Mouse (Mus musculus): ENCODE data around the gene Vmn1r229.

Vmn1r229 gene

DNA sequence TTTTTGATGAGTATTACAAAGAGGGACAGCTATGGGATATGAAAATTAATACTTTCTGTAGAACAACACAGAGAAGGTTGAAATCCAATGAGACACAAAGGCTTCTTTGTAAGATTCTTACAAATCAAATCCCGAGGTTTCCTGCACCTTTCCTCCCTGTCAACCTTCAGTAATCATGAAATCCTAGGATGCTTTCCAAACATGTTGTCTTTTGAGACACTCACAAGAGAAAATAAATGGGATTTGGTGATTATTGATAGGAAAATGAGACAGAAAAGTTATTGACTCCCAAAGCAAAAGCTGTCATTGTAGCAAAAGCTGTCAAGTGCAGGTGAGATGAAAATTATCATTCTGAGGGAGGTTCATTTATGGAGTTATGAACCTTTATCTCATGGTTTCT is at the start of gene Vmn1r229:
Vmn1r229 (plus strand) TSS at position 301 of the 400 bp plus-strand sequence.
- DNase-seq (ENCODE audit: low read depth) = no peak

GRCm38 (mm10) chr17:20786057-20786456 is 25.3 kb upstream of the Vmn1r229 start, which contains the start of gene Vmn1r228:
TSS of gene Vmn1r228 (minus strand) at chr17:20786157.
- DNase-seq (ENCODE audit: low read depth) = no peak

DNA sequence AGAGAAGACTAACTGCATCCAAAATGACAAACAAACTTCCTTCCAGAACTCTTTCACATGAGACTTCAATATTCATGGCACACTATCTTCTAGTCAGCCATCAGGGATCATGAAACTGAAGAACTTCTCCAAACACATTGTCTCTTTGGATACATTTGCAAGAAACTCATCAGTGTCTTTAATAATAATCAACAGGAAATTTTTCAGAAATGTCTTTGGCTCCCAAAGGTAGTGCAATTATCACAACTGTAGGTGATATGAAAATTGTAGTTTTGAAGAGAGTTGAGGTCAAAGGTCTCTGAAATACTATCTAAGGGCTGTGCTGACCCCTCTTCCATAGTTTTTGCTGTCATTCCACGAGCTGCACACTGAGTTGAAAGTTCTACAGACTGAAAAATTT is 28.8 kb downstream of the Vmn1r229 start, which contains the start of gene Vmn1r230:
Vmn1r230 (plus strand) TSS at position 301 of the 400 bp plus-strand sequence.
- DNase-seq (ENCODE audit: low read depth) = no peak

Data from 416B (cell line).